Mouse (Mus musculus) G1E (cell line): ENCODE measurements around the gene Ccdc159. TPM values are rescaled to one million over a fixed set of nuclear protein-coding genes. Genes with fewer than 3 reads are reported as not detected.

Source experiments
- ATAC-seq: 2 replicates; pipeline ENCODE4 v1.8.0; 2016; ENCODE audit warnings: mild to moderate bottlenecking; ENCODE audit not compliant: insufficient number of reproducible peaks, poor library complexity, low FRiP score, severe bottlenecking; ENCODE audit errors: extremely low read depth
- DNase-seq: peaks from one replicate; pipeline ENCODE4 v3.0.0; 2012; ENCODE audit warnings: low spot score
- H3K27me3 ChIP-seq: 2 replicates; pipeline ENCODE4 v1.6.1; 2012; ENCODE audit warnings: mild to moderate bottlenecking, low read length, inconsistent platforms; ENCODE audit not compliant: insufficient read depth
- H3K36me3 ChIP-seq: replicated peaks from 2 replicates; pipeline ENCODE3; 2012; ENCODE audit warnings: mild to moderate bottlenecking, inconsistent platforms
- H3K4me1 ChIP-seq: 2 replicates; pipeline ENCODE4 v1.6.1; 2012; ENCODE audit warnings: low read depth, low read length, inconsistent platforms, mixed read lengths; ENCODE audit not compliant: insufficient read depth
- H3K4me3 ChIP-seq: 2 replicates; pipeline ENCODE4 v1.5.1; 2012; ENCODE audit warnings: low read depth, mild to moderate bottlenecking, inconsistent platforms, low read length, moderate library complexity, mixed read lengths
- H3K9me3 ChIP-seq: replicated peaks from 2 replicates; pipeline ENCODE4 v1.6.1; 2012; ENCODE audit warnings: inconsistent platforms
- CTCF ChIP-seq: IDR thresholded peaks from 2 replicates; pipeline ENCODE4 v1.5.1; 2012; ENCODE audit warnings: low read depth, low read length, inconsistent platforms, mixed read lengths
- GATA1 ChIP-seq: IDR thresholded peaks from 2 replicates; pipeline ENCODE4 v1.6.1; 2012; ENCODE audit warnings: borderline replicate concordance, low read length, inconsistent platforms, mixed read lengths
- GATA2 ChIP-seq: IDR thresholded peaks from 2 replicates; pipeline ENCODE4 v1.6.1; 2012; ENCODE audit warnings: low read depth, low read length, inconsistent platforms, borderline replicate concordance
- POLR2AphosphoS5 ChIP-seq: IDR thresholded peaks from 2 replicates; pipeline ENCODE4 v1.6.1; 2012; ENCODE audit warnings: low read depth, low read length, inconsistent platforms; ENCODE audit not compliant: insufficient replicate concordance
- TAL1 ChIP-seq: conservative IDR thresholded peaks from 2 replicates; pipeline ENCODE4 v1.6.1; 2012; ENCODE audit warnings: low read depth, low read length, inconsistent platforms, mixed read lengths
- polyA plus RNA-seq: library from polyadenylated mRNA; stranded (reverse); fragments of >175 nt; gene quantifications from 2 replicates; pipeline ENCODE4 v1.2.3, GENCODE M21; 2012
- total RNA-seq, 2 experiments: library from RNA; stranded (forward) in 1 of 2; stranded (reverse) in 1 of 2; fragments of 200-1000 nt in 1 of 2; fragments of >200 nt in 1 of 2; fragmentation: Nextera tagmentation in 1 of 2; gene quantifications; 2 replicates each; pipeline ENCODE4 v1.2.3; 2014 to 2017

Ccdc159 gene
- total and polyA plus RNA-seq, 3 experiments, result 0.21 to 3.8 (median 0.98) TPM

GRCm38 (mm10) chr9:21932445-21933137 lies 5.3 kb downstream of the Ccdc159 start:
- peaks cover 48% of the 10 kb centered on the region for H3K4me1 ChIP-seq
- H3K4me3 ChIP-seq, result peak overlapping the region; percentile 48
- no peaks in the 10 kb centered on the region for H3K36me3 ChIP-seq
- DNase-seq, result no peak
- peaks cover 8% of the 10 kb centered on the region; the same call in 1 of the 2 replicates for H3K27me3 ChIP-seq
- no peak for ATAC-seq
- H3K9me3 ChIP-seq, result no peaks in the 10 kb centered on the region
- TF ChIP-seq GATA2 (no peak), POLR2AphosphoS5 (no peak), GATA1 (no peak), TAL1 (no peak), CTCF (no peak)

- TF ChIP-seq GATA1, result no peak
- no peak for TF ChIP-seq GATA2
- TF ChIP-seq CTCF, result no peak
- no peak for TF ChIP-seq TAL1
- TF ChIP-seq POLR2AphosphoS5, result no peak
- no peak for ATAC-seq
- no peak for DNase-seq
- H3K4me1 ChIP-seq, result peaks cover 44% of the 10 kb centered on the region
- peaks cover 9% of the 10 kb centered on the region; the same call in 1 of the 2 replicates for H3K27me3 ChIP-seq
- H3K4me3 ChIP-seq, result no peak overlapping the region
- no peaks in the 10 kb centered on the region for H3K9me3 ChIP-seq
- no peaks in the 10 kb centered on the region for H3K36me3 ChIP-seq
Observed at GRCm38 (mm10) chr9:21934021-21934420, 6.8 kb downstream of the Ccdc159 start.

GRCm38 (mm10) chr9:21935466-21936131 lies 8.3 kb downstream of the Ccdc159 start:
- H3K9me3 ChIP-seq, result no peaks in the 10 kb centered on the region
- no peaks in the 10 kb centered on the region for H3K36me3 ChIP-seq
- H3K4me3 ChIP-seq, result no peak overlapping the region
- peaks cover 11% of the 10 kb centered on the region; the same call in 1 of the 2 replicates for H3K27me3 ChIP-seq
- TF ChIP-seq GATA2 (no peak), TAL1 (no peak), GATA1 (no peak), POLR2AphosphoS5 (no peak), CTCF (no peak)
- DNase-seq (no peak), ATAC-seq (no peak)
- H3K4me1 ChIP-seq, result peaks cover 44% of the 10 kb centered on the region

GRCm38 (mm10) chr9:21936692-21937570 lies 9.7 kb downstream of the Ccdc159 start, which contains the start of gene Plppr2:
Gene Plppr2 (plus strand): TSS chr9:21937033.
- DNase-seq (peak; percentile 56), ATAC-seq (peak; percentile 99)
- Histone ChIP-seq H3K4me3 (peak within 1 kb of the TSS; percentile 74), H3K36me3 (no peaks in the 10 kb centered on the region), H3K9me3 (no peaks in the 10 kb centered on the region), H3K4me1 (peaks cover 39% of the 10 kb centered on the region), H3K27me3 (peaks cover 12% of the 10 kb centered on the region; the same call in 1 of the 2 replicates)
- no peak for TF ChIP-seq CTCF
- no peak for TF ChIP-seq GATA2
- no peak for TF ChIP-seq GATA1
- no peak for TF ChIP-seq POLR2AphosphoS5
- TF ChIP-seq TAL1, result no peak

- no peak for DNase-seq
- Histone ChIP-seq H3K27me3 (peaks cover 12% of the 10 kb centered on the region; the same call in 1 of the 2 replicates), H3K4me1 (peaks cover 32% of the 10 kb centered on the region), H3K9me3 (no peaks in the 10 kb centered on the region), H3K36me3 (no peaks in the 10 kb centered on the region), H3K4me3 (no peak overlapping the region)
- no peak for TF ChIP-seq GATA2
- no peak for TF ChIP-seq CTCF
- TF ChIP-seq TAL1, result no peak
- TF ChIP-seq POLR2AphosphoS5, result no peak
- TF ChIP-seq GATA1, result no peak
- ATAC-seq, result no peak
Observed at GRCm38 (mm10) chr9:21937711-21938175, 10.5 kb downstream of the Ccdc159 start.
